Mouse (Mus musculus) 3T3-L1 (cell line): ENCODE data around the gene Fam69a.
"Not testable (repeated sequence)": the region's sequence is repeated elsewhere in the genome, so short reads cannot be mapped to it uniquely, and the experiment has no call there.

Source experiments
- DNase-seq: peaks from one replicate; pipeline ENCODE4 v3.0.0-alpha.2; 2015; ENCODE audit warnings: low read depth, low spot score

The Fam69a gene

GRCm38 (mm10) chr5:107986967-107987834 is at the start of gene Fam69a:
Fam69a (minus strand) TSS chr5:107987085.
- DNase-seq: peak; percentile 61

- DNase-seq: no peak
Measured at GRCm38 (mm10) chr5:108035523-108035922, 48.6 kb upstream of the Fam69a start.

GRCm38 (mm10) chr5:108034194-108034593 is 47.3 kb upstream of the Fam69a start:
- DNase-seq: peak; percentile 84

- DNase-seq: no peak
Measured at GRCm38 (mm10) chr5:108031267-108031666, 44.4 kb upstream of the Fam69a start.

GRCm38 (mm10) chr5:108029968-108030367 is 43.1 kb upstream of the Fam69a start:
- DNase-seq: peak; percentile 69

- not testable (repeated sequence) for DNase-seq
Measured at GRCm38 (mm10) chr5:108028797-108029536, 42.1 kb upstream of the Fam69a start.

- no peak for DNase-seq
Measured at GRCm38 (mm10) chr5:108028230-108028629, 41.3 kb upstream of the Fam69a start.

GRCm38 (mm10) chr5:108021346-108021745 is 34.5 kb upstream of the Fam69a start:
- no peak for DNase-seq

- DNase-seq: no peak
Measured at GRCm38 (mm10) chr5:108019367-108019766, 32.5 kb upstream of the Fam69a start.

- no peak for DNase-seq
Measured at GRCm38 (mm10) chr5:108017232-108017631, 30.3 kb upstream of the Fam69a start.

GRCm38 (mm10) chr5:108015422-108015821 is 28.5 kb upstream of the Fam69a start:
- DNase-seq: peak; percentile 96

GRCm38 (mm10) chr5:108014173-108014572 is 27.3 kb upstream of the Fam69a start:
- DNase-seq: no peak

GRCm38 (mm10) chr5:108009721-108010120 is 22.8 kb upstream of the Fam69a start:
- DNase-seq: peak; percentile 64

- no peak for DNase-seq
Measured at GRCm38 (mm10) chr5:108005134-108005533, 18.2 kb upstream of the Fam69a start.

GRCm38 (mm10) chr5:108002734-108003133 is 15.8 kb upstream of the Fam69a start:
- DNase-seq: no peak

GRCm38 (mm10) chr5:108000776-108001548 is 14.1 kb upstream of the Fam69a start:
- peak; percentile 80 for DNase-seq

- peak; percentile 77 for DNase-seq
Measured at GRCm38 (mm10) chr5:107997717-107998116, 10.8 kb upstream of the Fam69a start.

GRCm38 (mm10) chr5:107995936-107996335 is 9.1 kb upstream of the Fam69a start:
- peak; percentile 98 for DNase-seq

- DNase-seq: peak; percentile 73
Measured at GRCm38 (mm10) chr5:107987835-107988251, 958 bp upstream of the Fam69a start.

- DNase-seq: peak; percentile 86
Measured at GRCm38 (mm10) chr5:107986255-107986966, 474 bp downstream of the Fam69a start.

- no peak for DNase-seq
Measured at GRCm38 (mm10) chr5:107983946-107984345, 2.9 kb downstream of the Fam69a start.
